Mouse (Mus musculus): ENCODE measurements around the gene Bcas1.

Bcas1 gene

GRCm38 (mm10) chr2:170345410-170345793 lies 82.2 kb downstream of the Bcas1 start:
- peak; percentile 78 for DNase-seq (ENCODE audit: low spot score)

GRCm38 (mm10) chr2:170344502-170345409 lies 82.9 kb downstream of the Bcas1 start:
- DNase-seq (ENCODE audit: low spot score): no peak

GRCm38 (mm10) chr2:170343819-170344317 lies 83.8 kb downstream of the Bcas1 start:
- peak; percentile 40 for DNase-seq (ENCODE audit: low spot score)

- peak; percentile 86 for DNase-seq (ENCODE audit: low spot score)
These were observed 84.4 kb downstream of the Bcas1 start for GRCm38 (mm10) chr2:170343133-170343818.

- DNase-seq (ENCODE audit: low spot score): no peak
These were observed 85.3 kb downstream of the Bcas1 start for GRCm38 (mm10) chr2:170342312-170342830.

- DNase-seq (ENCODE audit: low spot score): no peak
These were observed 86.5 kb downstream of the Bcas1 start for GRCm38 (mm10) chr2:170341179-170341578.

GRCm38 (mm10) chr2:170336266-170336760 lies 91.3 kb downstream of the Bcas1 start:
- DNase-seq (ENCODE audit: low spot score): no peak

- no peak for DNase-seq (ENCODE audit: low spot score)
These were observed 92.5 kb downstream of the Bcas1 start for GRCm38 (mm10) chr2:170335168-170335567.

- no peak for DNase-seq (ENCODE audit: low spot score)
These were observed 95.8 kb downstream of the Bcas1 start for GRCm38 (mm10) chr2:170331870-170332269.

GRCm38 (mm10) chr2:170330466-170330865 lies 97.2 kb downstream of the Bcas1 start:
- no peak for DNase-seq (ENCODE audit: low spot score)

GRCm38 (mm10) chr2:170329921-170330320 lies 97.7 kb downstream of the Bcas1 start:
- DNase-seq (ENCODE audit: low spot score): no peak

- DNase-seq (ENCODE audit: low spot score): peak; percentile 91
These were observed 103.7 kb downstream of the Bcas1 start for GRCm38 (mm10) chr2:170323925-170324347.

GRCm38 (mm10) chr2:170322013-170322414 lies 105.6 kb downstream of the Bcas1 start:
- DNase-seq (ENCODE audit: low spot score): peak; percentile 16

- no peak for DNase-seq (ENCODE audit: low spot score)
These were observed 106.1 kb downstream of the Bcas1 start for GRCm38 (mm10) chr2:170321579-170321978.

- DNase-seq (ENCODE audit: low spot score): peak; percentile 53
These were observed 107.8 kb downstream of the Bcas1 start for GRCm38 (mm10) chr2:170319533-170320463.

GRCm38 (mm10) chr2:170318713-170319532 lies 108.7 kb downstream of the Bcas1 start:
- DNase-seq (ENCODE audit: low spot score): peak; percentile 97

GRCm38 (mm10) chr2:170316774-170317173 lies 110.9 kb downstream of the Bcas1 start:
- no peak for DNase-seq (ENCODE audit: low spot score)

- DNase-seq (ENCODE audit: low spot score): no peak
These were observed 111.3 kb downstream of the Bcas1 start for GRCm38 (mm10) chr2:170316344-170316743.

- DNase-seq (ENCODE audit: low spot score): no peak
These were observed 116.7 kb downstream of the Bcas1 start for GRCm38 (mm10) chr2:170310988-170311359.

GRCm38 (mm10) chr2:170310310-170310987 lies 117.2 kb downstream of the Bcas1 start:
- no peak for DNase-seq (ENCODE audit: low spot score)
